Mouse (Mus musculus): ENCODE results near the gene Noto.
"Not testable (repeated sequence)": the region's sequence is repeated elsewhere in the genome, so short reads cannot be mapped to it uniquely, and the experiment has no call there.

Noto gene

GRCm38 (mm10) chr6:85431274-85431841 lies 7.7 kb downstream of the Noto start:
- no peak for DNase-seq (ENCODE audit: low read depth, low spot score)

GRCm38 (mm10) chr6:85431842-85432431 lies 8.3 kb downstream of the Noto start, which contains the start of gene Smyd5:
Gene Smyd5 (plus strand): TSS chr6:85431989.
- peak; percentile 90 for DNase-seq (ENCODE audit: low read depth, low spot score)

- no peak for DNase-seq (ENCODE audit: low read depth, low spot score)
These were observed 10.2 kb downstream of the Noto start for GRCm38 (mm10) chr6:85433865-85434264.

DNA sequence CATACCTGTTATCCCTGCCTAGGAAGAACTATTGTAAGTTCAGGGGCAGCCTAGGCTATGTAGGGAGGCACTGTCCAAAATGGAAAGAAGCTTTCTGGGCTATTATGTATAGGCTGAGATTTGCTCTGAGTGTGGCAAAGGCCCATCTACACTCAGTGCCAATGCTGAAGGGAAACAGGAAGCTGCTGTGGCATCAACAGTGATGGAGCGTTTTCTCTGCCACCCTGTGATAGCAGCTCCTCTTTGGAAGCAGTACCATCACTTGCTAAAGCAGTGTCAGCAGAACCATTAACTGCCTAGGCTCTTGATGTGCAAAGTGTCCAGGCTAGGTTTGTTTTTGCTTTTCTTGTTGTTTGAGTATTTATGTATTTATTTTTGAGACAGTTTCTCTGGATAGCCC lies 12.5 kb downstream of the Noto start:
- DNase-seq (ENCODE audit: low read depth, low spot score): no peak

GRCm38 (mm10) chr6:85436631-85437030 lies 12.9 kb downstream of the Noto start:
- DNase-seq (ENCODE audit: low read depth, low spot score): no peak

DNA sequence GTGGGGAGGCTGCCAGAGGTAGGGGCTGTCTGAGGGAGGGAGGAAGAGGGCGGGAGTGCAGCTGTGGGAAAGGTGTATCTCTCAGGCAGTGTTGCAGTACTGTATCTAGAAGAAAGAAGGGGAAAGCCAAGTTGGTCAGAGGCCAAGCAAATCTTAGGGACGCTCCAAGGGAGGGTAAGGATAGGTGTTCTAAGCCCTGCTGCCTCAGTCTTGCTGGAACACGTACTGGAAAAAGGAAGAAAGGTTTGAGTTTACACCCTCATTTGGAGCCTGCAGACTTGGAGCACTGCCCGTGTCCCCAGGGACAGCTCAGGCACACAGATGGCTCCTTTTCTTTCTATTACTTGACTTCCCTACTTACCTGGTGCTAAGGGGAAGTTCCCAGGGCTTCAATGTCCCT lies 17.5 kb downstream of the Noto start:
- no peak for DNase-seq (ENCODE audit: low read depth, low spot score)

- DNase-seq (ENCODE audit: low read depth, low spot score): no peak
These were observed 20.0 kb downstream of the Noto start for GRCm38 (mm10) chr6:85443488-85444233.

DNA sequence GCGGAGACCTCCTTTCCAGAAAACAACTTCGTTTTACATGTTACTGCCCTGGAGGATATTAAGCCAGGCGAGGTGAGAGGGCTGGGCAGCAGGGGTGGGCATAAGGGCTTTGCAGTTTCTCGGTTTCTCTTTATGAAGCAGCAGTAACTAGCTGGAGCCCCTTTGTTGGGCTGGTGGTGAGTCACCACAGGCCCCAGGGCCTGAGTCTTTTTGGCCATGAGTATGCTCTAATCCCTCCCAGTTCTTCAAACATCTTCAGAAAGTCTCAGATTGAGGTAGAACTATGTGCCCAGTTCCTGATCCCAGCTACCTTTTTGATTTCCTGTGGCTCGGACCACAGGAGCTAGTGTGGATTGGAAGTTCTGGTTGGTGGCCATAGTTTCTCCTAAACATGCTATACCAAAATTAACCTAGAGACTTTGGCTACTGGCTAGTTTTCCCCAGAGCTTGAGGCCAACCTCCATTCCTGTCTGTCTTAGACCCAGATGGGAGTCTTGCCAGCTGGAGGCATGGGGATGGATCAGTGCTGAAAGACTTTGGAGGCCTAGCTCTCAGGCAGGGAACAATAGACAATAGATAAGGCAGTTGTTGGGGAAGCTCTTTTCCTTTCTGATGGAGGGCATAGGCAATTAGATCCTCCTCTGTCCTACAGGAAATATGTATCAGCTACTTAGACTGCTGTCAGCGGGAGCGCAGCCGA lies 20.7 kb downstream of the Noto start:
- DNase-seq (ENCODE audit: low read depth, low spot score): no peak

- DNase-seq (ENCODE audit: low read depth, low spot score): no peak
These were observed 21.6 kb downstream of the Noto start for GRCm38 (mm10) chr6:85445286-85445685.

DNA sequence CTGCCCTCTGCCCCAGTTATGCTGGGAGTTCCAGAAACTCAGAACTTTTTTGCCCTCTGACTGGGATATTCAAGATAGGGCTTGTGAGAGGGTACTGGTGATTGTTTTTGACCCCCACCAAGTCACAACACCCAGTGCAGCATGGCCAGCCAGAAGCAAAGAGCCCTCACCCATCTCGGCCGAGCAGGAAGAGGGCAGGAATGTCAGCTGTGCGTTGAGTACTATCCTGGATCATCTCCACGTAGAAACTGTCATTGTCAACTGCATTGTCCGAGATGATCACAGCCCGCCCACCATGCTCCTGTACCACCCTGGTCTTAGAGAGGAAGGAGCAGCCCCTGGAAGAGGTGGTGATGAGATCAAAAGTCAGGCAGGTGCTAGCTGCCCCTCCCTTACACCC lies 23.7 kb downstream of the Noto start:
- DNase-seq (ENCODE audit: low read depth, low spot score): no peak

DNA sequence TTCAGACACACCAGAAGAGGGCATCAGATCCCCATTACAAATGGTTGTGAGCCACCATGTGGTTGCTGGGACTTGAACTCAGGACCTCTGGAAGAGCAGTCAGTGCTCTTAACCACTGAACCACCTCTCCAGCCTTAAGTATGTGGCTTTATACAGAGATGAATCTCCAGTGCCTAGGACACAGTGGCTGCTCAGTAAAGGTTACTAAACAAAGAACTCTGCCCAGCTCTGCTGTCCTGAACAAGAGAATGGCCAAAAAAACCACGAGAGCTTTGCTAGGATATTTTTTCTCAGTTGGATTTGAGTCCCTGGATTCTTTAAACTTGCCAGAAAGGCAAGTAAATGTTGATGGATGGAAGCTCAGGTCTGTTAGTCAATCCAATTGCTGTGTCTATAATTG lies 26.5 kb downstream of the Noto start:
- not testable (repeated sequence) for DNase-seq (ENCODE audit: low read depth, low spot score)

GRCm38 (mm10) chr6:85450697-85451663 lies 27.3 kb downstream of the Noto start, which contains the start of gene Cct7:
Gene Cct7 (plus strand): TSS chr6:85451514.
- peak; percentile 99 for DNase-seq (ENCODE audit: low read depth, low spot score)

DNA sequence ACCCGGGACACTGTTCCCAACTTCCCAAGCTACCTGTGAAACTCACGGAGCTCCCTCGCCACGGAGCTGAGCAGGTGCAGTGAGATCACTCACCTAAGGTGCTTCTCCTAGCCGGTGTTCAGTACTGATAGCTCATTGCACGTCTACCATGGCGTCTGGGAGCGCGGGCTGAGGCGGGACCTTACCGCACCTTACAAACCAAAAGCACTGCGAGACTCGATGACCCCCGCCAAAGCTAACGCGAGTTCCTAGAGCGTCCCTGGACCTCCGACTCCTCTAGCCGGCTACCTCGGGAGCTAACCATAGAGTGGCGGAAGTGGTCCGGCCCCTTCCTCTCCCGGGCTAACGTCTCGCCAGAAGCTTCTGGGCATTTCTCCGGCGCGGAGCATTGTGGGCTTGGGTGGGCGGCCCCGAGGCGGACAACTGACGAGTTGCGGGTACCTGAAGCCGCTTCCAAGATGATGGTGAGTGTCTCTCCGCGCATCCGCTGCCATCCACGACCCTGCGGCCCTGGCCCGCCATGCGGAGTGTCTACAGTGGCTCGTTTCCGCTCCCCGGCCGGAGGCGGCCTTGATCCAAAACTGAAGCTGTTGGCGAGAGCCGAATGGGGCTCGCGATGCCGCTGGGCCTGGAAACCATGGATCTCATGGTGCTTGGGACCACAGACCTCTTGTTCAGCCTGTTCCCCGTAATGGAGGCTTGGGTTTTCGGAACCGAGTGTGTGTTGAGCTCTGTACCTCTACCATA lies 28.2 kb downstream of the Noto start, which contains the start of gene Pradc1:
Gene Pradc1 (minus strand): TSS at position 307 of the 747 bp plus-strand sequence.
- peak; percentile 95 for DNase-seq (ENCODE audit: low read depth, low spot score)

DNA sequence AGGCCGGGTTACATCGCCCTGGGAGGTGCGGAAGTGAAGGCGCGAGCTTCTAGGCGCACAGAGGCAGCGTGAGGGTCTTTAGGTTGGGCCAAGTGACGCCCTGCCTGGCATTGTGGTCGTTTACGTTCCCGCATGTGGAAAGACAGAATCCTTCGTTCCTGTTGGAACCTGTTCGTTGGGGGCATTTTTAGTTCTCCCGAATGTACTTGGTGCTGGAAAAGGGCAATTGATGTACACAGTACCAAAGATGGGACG lies 28.7 kb downstream of the Noto start:
- no peak for DNase-seq (ENCODE audit: low read depth, low spot score)

DNA sequence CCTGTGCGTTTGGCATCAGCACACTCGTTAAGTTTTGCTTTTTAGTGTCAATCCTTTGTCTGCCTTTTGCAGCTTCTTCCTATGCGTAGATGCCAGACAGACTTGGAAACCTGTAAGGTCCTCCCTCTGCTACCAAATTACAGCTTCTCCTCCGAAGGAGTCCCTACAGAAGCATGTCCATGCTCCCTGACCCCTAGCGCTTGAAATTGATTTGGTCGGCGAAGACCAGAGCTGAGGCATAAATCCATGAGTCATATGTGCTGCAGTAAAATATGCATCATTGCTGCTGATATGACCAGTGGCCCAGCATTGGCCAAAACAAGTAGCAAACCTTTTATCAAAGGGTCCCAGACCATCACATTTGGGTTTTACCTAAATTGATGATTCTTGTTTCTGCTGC lies 29.1 kb downstream of the Noto start:
- DNase-seq (ENCODE audit: low read depth, low spot score): no peak

- DNase-seq (ENCODE audit: low read depth, low spot score): no peak
These were observed 35.9 kb downstream of the Noto start for GRCm38 (mm10) chr6:85459621-85460020.

DNA sequence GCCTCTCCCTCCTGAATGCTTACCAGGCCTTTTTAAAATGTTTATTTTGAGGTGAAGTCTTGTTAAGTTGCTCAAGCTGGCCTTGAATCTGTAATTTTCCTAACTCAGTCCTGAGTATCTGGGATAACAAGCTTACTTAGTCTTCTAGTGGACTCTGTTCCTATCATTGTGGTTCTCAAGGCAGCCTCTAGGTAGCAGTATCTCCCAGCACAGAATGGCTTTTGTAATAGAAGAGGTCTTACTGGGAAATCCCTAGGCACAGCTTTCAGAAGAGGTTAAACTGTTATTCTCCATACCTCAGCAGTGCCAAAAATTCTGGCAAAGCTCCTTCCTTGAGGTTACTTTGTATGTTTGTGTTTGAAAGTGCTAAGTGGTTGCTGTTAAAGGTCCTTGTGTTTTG lies 41.7 kb downstream of the Noto start:
- DNase-seq (ENCODE audit: low read depth, low spot score): no peak

- DNase-seq (ENCODE audit: low read depth, low spot score): no peak
These were observed 46.2 kb downstream of the Noto start for GRCm38 (mm10) chr6:85469660-85470430.

- no peak for DNase-seq (ENCODE audit: low read depth, low spot score)
These were observed 48.3 kb downstream of the Noto start for GRCm38 (mm10) chr6:85471962-85472361.

- DNase-seq (ENCODE audit: low read depth, low spot score): no peak
These were observed 48.9 kb downstream of the Noto start for GRCm38 (mm10) chr6:85472542-85472941.

Measured in mesoderm, embryonic 11.5 days (tissue).